Mouse (Mus musculus): ENCODE measurements at regions not wholly inside any gene's neighbourhood (a gene's known extent, or its start where the extent isn't known, plus 50 kb on each side); places are given as distances from the start of the nearest gene placed in this dataset.

- TF ChIP-seq FLI1 (IDR thresholded peaks at IDR 0.05; ENCODE audit: low read length), result no peak
- no peak for TF ChIP-seq GATA1 (IDR thresholded peaks at IDR 0.05; ENCODE audit: borderline replicate concordance, low read length)
These were observed 118.1 kb downstream of the Foxb1 start for GRCm38 (mm10) chr9:69642591-69642990.
